Mouse (Mus musculus) ES-CJ7 (cell line): ENCODE data around the gene Fam189a1.

Source experiments
- DNase-seq: peaks from one replicate; pipeline ENCODE4 v3.0.0; 2011; ENCODE audit warnings: low read depth, low spot score

Fam189a1 gene

DNA sequence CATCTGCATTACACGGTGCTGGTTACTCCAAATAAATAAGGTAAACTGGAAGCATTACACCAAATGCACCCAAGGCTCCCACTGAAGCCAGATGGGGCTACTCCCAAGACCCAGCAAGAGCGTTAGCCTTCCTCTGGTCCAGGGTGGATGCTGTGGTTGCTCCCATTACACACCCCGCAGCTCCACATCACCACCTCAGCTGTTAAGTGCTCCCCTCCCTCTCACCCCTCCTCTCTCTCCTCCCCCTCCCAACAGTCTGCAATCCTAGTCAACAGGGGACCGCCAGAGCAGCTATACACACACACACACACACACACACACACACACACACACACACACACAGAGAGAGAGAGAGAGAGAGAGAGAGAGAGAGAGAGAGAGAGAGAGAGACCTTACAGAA, 109.7 kb downstream of the Fam189a1 start:
- DNase-seq, result no peak

DNA sequence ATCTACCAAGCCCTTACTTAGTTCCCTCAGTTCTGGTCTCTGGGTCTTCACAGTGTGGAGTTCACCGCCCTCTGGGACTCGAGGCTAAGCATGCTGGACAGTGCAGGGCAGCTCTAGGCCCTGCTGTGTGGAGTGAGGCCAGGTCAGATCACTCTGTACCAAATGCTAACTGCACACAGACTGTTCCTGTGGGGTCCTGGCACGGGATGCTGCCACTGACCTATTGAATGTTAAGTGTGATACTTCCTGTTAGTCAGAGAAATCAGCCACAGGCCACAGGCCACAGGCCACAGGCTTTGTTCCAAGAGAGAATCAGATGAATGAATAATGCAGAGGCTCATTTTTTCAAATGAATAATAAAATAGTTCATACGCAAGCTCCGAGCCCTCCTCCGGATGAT, 112.1 kb downstream of the Fam189a1 start:
- DNase-seq, result no peak

DNA sequence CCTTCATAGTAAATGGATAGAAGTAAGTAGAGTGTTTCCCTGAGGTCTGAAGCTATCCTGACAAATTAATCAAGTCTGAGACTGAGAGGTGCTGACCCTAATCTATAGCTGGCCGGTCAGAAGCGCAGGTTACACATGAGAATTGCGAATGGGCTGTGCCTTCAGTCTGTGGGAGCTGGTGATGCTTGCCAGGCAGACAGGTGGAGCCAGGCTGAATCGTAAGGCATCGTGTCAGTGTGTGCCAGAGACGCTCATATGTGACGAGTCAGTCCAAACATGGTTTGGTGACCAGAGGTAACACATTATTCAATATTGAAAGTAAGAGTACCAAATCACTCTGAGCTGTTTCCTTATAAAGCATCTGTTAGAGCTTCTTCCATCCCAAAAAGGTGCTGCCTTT, 115.3 kb downstream of the Fam189a1 start:
- DNase-seq, result no peak

DNA sequence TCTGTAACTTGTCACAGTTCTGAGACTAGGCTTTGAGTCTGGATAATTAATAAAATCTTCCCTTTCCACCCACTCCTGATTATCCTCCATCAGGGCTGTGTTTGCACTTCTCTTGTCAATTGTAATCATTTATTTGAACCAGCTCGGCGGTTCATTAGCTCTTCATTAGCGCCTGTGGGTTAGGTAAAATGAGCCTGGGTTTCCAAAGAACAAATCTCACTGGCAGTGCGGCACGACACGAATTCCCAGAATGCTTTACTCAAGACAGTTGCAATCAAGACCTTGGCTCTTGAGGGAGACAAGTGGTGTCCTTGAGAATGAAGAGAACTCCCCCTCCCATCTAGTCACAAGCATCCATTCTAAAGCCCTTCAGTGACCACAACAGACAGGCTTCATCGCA, 124.6 kb downstream of the Fam189a1 start:
- no peak for DNase-seq

DNA sequence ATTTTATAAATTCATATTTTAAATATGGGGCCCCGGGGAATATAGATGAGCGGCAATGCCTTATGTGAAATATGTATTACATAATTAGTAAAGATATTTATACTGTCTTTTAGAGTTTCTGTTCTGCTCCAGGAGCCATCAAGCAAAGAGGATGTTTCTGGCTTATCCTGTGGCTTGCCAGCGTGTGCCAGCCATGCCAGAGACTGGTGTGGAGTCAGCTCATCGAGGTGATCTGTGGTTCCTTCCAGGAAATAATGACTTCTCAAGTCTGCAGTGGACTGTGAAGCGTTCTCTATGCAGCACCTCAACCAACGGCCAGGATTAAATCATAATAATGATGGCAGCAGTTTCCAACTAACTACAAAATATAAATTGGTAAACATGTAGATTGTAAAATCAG, 125.2 kb downstream of the Fam189a1 start:
- DNase-seq, result no peak

DNA sequence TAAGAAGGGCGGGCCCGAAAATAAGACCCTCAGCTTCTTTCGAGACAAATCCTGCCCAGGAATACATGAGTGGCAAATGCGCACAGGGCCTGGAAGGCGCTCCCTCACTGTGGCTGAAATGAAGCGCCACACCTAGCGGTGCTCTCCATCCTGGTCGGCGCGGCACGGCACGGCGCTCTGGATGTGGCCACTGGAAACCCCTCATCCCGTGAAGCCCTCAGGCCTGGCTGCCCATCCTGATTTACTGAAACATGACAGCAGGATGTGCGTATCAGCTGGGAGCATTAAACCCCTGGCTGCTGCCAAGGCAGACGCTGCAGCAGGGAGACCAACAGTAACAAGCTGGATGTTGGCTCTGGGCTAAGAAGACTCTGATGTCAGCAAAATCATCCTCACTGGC, 126.4 kb downstream of the Fam189a1 start:
- DNase-seq, result no peak

DNA sequence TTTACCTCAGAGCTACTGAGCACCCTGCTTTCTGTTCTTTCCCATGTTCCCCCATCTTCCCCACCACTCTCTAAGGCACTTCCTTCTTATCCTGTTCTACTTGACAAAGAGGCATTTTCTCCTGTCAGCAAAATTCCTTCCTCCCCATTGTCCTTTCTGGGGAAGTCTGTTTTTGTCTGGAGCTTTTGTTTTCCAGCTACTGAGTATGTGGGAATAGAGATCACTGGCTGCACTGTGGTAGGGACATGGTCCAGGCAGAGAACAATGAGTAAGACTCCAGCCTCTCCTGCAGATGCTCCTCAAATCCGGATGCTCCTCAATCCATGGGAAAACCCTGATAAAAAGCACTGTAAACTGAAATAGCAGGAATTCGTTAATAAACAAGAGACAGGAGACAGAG, 135.1 kb downstream of the Fam189a1 start:
- DNase-seq, result no peak

DNA sequence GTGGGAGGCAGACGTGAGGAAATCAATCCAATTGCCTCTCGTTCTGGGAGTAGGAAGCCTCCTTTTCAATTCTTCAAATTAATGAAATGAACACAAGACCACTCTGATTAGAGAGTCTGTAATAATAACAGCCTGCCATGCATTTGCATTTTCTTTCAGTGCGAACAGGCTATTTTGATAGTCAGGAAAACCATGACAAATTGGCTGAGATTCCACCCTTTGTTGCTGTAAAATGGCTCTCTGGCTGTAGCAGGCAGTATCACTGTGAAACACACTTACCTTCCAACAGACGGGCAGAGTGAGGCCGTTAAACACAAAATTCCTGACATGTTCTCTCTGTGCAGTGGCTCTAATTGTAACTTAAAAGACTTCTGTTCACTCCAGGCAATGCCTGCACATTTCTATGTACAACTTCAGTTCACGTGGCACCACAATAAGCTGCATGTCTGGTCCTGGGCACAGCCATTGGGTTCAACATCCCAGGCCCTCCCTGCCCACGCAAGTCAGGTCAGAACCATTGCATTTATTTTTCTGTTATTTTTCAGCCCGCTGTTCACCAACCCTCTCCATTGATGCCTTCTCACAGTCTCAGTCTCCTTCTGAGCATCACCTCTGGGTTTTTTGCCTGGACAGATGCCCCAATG, 138.2 kb downstream of the Fam189a1 start:
- no peak for DNase-seq

DNA sequence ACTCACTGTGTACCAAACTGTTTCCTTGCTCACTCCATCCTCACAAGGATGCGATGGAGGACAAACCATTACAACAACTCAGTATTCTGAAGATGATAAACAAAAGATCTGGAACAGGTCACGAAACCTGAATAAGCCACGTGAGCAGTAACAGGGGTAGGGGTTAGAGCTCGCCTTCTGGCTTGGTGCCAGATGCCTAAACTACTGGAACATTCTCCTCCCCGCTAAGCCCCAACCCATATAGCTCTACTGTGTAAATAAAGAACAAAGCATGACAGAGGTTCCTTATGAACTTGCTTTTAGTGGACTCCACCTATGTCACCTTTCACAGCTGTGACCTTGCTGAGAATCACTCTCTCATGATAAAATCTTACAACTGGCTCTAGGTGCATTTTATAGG, 139.0 kb downstream of the Fam189a1 start:
- DNase-seq, result no peak

DNA sequence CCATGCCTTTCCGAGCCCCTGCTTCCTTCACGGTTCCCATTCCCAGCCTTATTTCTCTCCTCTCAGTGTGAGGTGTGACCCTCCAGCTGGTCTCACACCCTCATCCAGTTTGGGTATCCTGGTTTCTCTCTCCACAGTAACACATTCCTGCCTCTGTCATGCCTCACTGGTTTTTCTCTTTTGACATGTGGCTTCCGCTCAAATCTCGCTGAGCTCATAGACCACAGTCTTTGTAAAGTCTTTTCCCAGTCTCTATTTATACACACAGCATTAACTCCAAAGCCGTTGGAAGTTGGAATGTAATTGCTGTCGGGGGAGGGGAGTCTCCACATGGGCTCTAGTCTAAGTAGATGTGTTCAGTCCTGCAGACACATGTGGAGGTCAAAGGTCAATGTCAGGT, 145.2 kb downstream of the Fam189a1 start:
- no peak for DNase-seq

DNA sequence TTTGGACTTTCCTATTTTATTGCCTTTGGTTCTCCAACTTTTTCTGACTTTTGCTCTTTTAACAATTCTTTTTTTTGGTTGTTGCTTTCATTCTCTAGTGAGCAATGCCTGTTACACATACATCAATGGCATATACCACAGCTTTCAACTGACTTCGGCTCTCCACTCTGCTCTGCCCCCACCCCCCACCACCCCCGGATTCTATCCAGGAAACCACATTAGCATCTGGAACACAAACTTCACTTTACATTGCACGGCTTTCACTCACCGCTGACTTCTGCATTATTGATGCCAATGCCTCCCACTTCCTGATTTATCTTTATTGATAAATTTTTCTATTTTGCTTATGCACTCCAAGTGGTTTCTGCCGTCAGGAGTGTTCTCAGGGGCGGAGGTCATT, 146.1 kb downstream of the Fam189a1 start:
- no peak for DNase-seq

DNA sequence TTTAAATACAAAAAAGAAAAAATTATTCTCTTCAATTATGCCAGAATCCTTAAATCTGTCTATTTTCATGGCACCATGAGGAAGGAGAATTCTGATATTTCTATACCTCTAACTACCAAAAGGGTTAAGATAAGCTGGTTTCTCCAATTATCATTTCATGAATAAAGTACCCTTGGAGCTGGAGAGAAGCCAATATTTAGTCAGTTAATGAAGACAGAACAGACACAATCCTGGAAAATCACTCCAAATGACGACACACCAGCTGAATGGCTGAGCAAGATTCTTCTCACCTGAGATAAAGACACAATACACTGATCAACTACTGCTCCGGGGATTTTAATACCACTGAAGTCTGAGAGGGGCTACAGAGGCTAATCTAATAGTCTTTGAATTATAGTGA, 150.6 kb downstream of the Fam189a1 start:
- DNase-seq, result no peak

DNA sequence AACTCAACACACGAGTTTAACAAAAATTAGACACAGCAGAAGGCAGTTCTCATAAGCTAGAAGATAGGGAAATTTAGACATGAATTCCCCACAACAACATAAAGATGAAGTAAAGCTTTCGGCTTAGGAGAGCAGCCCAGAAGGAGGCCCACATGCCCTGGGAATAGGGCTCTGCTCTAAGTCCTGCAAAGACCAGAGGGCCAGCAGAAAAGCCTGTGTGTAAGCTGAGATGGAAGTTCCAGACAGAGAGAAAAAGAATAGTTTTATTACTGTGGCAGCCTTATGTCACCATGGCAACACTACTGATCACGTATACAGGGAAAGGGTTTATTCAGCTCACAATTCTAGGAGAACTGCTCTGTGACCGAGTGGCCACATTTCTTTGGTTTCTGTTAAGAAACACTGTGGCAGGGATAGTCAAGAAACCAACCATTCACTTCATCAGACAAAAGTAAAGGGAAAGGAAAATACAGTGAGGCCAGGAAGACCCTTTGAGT, 156.6 kb downstream of the Fam189a1 start:
- no peak for DNase-seq

DNA sequence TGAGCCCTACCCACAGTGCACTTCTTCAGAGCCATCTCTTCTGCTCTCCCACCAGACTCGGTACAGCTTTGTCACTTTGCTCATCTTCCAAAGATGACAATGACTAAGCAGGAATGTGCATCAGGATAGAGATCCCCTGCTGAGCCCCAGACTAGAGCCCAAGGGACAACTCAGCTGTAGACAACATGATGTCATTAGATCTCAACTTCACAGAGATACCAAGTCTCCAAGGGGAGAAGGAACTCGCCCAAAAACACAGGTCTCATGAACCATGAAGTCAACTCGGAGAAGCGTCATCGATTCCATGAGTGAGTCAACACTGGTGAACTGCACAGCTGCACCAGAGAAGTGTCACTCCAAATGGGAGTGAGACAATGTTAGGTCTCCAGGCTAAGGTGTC, 158.6 kb downstream of the Fam189a1 start:
- DNase-seq, result no peak

DNA sequence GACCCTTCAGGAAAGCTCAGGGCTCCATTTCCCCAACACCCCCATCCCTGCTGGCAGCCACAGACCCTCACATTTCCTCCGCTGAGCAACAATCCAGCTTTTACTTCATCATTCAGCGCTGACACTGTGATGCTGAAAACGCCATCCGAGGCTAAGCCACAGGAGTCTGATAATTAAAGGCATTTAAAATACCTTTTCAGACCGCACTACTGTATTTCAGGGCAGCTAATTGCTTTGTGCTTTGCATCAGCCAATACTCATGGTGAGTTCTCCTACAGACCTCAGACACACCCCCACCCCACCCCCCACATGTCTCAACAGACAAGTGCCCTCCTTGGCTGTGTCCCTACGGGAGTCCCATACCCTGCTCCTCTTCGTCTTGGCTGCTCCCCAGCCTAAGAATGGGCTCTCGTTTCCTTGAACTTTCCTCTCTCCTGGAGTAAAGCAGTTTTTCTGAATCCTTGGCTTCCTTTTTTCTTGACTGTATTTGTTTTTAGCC, 160.4 kb downstream of the Fam189a1 start:
- DNase-seq, result peak; percentile 19

DNA sequence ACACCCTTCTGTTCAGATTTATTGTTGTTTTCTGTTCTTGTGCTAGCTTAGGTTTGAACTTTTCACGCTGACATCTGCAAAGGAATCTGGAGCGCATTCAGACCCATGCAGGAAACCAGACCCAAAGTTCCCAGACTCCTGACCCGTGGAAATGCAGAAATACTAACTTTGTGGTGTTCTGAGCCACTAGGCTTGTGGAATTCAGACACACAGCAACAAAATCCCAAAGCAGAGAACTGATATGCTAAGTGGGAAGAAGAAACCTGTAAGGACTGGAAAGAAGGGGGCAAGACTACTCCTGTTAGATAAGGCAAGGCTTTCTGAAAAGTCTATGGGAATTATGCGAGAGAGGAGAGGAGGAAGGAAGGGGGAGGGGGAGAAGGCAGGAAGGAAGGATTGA, 167.0 kb downstream of the Fam189a1 start:
- no peak for DNase-seq

DNA sequence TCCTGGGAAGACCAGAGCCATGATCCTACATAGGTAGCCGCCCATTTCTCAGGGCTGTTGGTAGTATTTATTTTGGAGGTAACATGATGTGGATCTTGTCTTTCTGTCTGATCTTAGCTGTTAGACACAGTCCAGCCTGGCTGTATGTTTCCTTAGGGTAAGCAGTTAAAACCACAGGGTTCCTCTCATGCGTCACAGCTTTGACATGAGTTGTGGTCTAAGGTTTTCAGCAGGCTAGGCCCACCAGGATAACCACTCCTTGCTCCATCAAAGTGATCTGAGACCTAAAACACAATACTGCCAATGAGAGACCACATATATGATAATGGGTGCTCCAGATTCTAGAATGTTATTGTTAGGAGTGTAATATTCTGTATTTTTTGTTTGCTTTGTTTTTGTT, 168.4 kb downstream of the Fam189a1 start:
- DNase-seq, result no peak

DNA sequence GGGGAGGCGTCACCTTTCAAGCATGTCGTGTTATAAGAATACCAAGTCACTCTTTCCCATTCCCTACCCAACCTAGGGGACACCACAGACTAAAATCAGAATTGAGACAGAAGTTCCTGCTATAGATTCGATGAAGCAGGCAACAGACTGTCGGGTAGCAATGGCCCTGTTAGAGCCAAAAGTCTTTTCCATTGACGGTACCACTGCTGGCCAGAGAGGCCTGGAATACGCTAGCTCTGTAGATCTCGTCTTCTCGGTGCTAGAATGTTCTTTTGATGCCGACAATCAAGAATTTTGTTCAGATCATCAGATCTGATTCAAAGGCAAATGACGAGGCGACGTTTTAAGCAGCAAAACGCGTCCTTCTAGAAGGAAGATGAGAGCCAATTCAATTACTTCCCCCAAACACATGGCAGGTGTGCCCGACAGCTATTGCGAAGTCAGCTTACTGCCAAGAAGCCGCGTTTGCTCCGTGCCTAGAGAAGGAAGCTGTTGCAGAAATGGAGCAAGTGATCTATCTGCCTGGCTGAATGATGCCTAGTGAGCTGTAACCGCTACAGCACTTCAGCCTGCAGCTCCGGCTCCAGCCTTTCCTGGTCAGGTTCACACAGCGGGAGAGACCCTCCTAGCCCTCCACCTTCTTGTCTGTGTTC, 171.8 kb downstream of the Fam189a1 start:
- no peak for DNase-seq

DNA sequence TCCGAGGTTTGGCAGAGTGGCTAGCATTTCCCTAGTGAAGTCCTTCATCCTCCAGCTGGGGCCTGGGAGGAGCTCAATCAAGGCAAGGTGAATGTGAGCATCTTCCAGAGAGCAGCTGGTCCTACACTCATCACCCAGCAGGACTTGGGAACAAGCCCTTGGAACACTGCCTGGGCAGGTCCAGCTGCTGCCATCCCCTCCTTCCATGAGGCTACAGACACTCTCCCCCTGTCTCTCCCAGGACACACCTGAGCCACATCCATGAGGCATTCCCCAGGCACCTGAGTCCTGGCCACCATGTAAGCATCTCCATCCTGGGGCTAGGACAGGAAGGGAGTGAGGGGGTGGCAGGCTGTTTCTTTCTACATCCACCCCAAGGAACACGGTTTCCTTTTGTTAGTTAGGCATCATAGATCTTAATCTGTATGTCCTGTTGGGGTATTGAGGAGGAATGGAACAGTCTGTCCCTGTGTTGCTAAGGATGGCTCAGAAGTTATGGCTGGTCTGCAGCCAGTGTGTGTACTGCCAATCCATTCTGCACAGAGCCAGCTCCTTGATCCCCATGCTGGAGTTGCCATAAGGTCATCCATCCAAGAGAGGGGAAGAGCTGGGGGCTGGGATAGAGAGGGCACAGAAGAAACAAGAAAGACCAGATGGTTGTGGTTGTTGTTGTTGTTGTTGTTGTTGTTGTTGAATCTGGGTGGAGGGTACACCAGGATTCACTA, 174.7 kb downstream of the Fam189a1 start:
- DNase-seq, result no peak

DNA sequence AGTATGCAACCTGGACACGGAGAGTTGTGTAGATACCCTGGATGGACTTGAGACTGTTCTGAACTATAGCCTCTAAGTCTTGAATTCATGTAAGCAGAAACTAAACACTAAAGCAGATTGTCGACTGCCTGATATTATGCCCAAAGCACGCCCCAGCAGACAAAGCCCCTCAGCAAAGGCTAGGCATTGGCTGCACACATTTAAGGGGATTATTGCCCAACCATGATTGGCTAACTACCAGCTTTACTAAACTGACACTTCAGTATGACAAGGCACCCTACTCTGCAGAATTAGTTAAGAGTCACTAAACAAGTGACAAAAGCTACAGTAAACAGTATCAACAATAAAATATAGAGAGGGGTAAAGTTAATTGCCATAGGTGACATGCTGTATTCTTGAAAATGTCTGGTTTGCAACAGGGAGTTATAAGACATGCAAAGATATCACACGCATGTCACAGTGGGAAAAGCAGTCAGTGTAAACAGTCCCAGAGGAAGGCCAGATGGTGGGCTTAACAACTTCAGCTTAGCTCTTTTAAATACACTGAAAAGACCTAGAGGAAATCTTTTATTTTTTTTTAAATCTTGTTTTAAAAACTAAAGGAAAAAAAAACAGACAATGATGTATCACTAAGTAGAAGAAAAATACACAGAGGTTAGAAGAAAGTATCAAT, 182.6 kb downstream of the Fam189a1 start:
- DNase-seq, result no peak

DNA sequence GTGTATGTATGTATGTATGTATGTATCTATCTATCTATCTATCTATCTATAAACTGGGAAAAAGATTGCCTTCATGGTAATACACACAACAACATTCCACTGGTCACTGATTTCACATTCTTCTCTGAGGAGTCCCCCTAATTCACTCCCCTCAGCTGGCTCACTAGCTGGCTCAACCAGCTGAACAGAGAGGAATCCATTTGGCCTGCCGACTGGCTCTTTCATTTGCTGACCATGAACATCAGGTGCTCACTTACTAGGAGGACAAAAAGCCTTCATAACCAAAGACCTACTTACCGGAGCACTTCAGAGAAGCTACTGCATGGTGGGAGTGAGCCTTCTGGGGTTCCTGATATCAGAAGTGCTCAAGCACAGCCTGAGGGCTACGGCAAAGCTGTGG, 194.2 kb downstream of the Fam189a1 start:
- no peak for DNase-seq

DNA sequence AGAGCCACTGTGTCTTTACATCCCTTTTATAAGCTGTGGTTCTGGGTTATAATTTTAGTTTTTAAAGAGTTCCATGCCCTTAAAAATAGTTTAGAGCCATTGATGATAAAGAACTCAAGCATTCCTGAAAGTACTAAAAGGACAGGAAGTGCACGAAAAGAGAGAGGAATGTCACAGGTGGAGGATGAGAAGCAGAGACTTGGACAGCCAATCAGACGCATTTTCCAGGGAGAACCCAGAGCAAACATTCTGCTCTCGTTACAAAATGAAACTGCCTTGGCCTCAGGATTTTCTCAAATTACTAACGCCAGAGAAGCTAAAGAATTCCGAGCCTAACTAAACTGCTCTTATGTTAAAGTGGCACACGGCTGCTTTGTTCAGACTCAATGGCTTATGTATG, 197.3 kb downstream of the Fam189a1 start:
- DNase-seq, result no peak
